Mouse (Mus musculus) myocyte (in vitro differentiated cells): ENCODE data around the gene 1700069L16Rik. TPM values are rescaled to one million over a fixed set of nuclear protein-coding genes. Genes with fewer than 3 reads are reported as not detected.

Source experiments
- H3K27me3 ChIP-seq: one replicate; pipeline ENCODE4 v1.6.1; 2011; ENCODE audit not compliant: control insufficient read depth, insufficient read depth, insufficient read length
- H3K36me3 ChIP-seq: one replicate; pipeline ENCODE4 v1.6.1; 2011; ENCODE audit not compliant: control insufficient read depth, insufficient read depth
- H3K4me2 ChIP-seq: one replicate; pipeline ENCODE4 v1.6.1; 2011; ENCODE audit warnings: low read depth, control low read depth
- H3K4me3 ChIP-seq: one replicate; pipeline ENCODE4 v1.5.1; 2011; ENCODE audit warnings: mild to moderate bottlenecking, control low read depth, moderate library complexity
- H3K79me2 ChIP-seq: one replicate; pipeline ENCODE4 v1.6.1; 2011; ENCODE audit not compliant: control insufficient read depth, insufficient read depth
- H3ac ChIP-seq: one replicate; pipeline ENCODE4 v1.6.1; 2011; ENCODE audit not compliant: control insufficient read depth, insufficient read length
- CEBPB ChIP-seq: IDR thresholded peaks from 2 replicates; pipeline ENCODE4 v1.6.1; 2011; ENCODE audit warnings: mild to moderate bottlenecking, moderate library complexity; ENCODE audit not compliant: poor library complexity, insufficient read depth, severe bottlenecking
- E2F4 ChIP-seq: IDR thresholded peaks from one replicate; pipeline ENCODE4 v1.6.1; 2011; ENCODE audit warnings: mild to moderate bottlenecking, control low read depth, moderate library complexity; ENCODE audit not compliant: insufficient read depth
- MAX ChIP-seq: IDR thresholded peaks from one replicate; pipeline ENCODE4 v1.6.1; 2011; ENCODE audit warnings: low read depth, mild to moderate bottlenecking, control low read depth
- MYOD1 ChIP-seq, 3 experiments: IDR thresholded peaks; one replicate each; pipeline ENCODE4 v1.6.1; 2011; ENCODE audit warnings: control low read depth in 2 of 3, low read depth in 2 of 3, mild to moderate bottlenecking in 2 of 3, moderate library complexity in 1 of 3; ENCODE audit not compliant: insufficient read length in 2 of 3, control insufficient read depth in 1 of 3
- MYOG ChIP-seq, 3 experiments: IDR thresholded peaks; one replicate each; pipeline ENCODE4 v1.6.1; 2011; ENCODE audit warnings: control low read depth in 2 of 3, low read depth in 2 of 3, mild to moderate bottlenecking in 2 of 3; ENCODE audit not compliant: insufficient read length in 2 of 3, control insufficient read depth in 1 of 3, insufficient read depth in 1 of 3
- POLR2A ChIP-seq: IDR thresholded peaks from one replicate; pipeline ENCODE4 v1.6.1; 2011; ENCODE audit warnings: low read depth, mild to moderate bottlenecking, control low read depth, moderate library complexity; ENCODE audit not compliant: insufficient read length
- POLR2AphosphoS2 ChIP-seq: IDR thresholded peaks from one replicate; pipeline ENCODE4 v1.6.1; 2011; ENCODE audit warnings: low read depth, control low read depth; ENCODE audit not compliant: insufficient read length
- REST ChIP-seq: IDR thresholded peaks from one replicate; pipeline ENCODE4 v1.6.1; 2011; ENCODE audit warnings: mild to moderate bottlenecking, control low read depth, moderate library complexity; ENCODE audit not compliant: insufficient read depth, insufficient read length
- SRF ChIP-seq: IDR thresholded peaks from one replicate; pipeline ENCODE4 v1.6.1; 2011; ENCODE audit warnings: low read depth; ENCODE audit not compliant: control insufficient read depth, insufficient read length
- TCF12 ChIP-seq: IDR thresholded peaks from one replicate; pipeline ENCODE4 v1.6.1; 2011; ENCODE audit warnings: mild to moderate bottlenecking, control low read depth; ENCODE audit not compliant: poor library complexity, insufficient read depth, severe bottlenecking
- TCF3 ChIP-seq: IDR thresholded peaks from one replicate; pipeline ENCODE4 v1.6.1; 2011; ENCODE audit warnings: low read depth, control low read depth; ENCODE audit not compliant: insufficient read length
- USF1 ChIP-seq: IDR thresholded peaks from one replicate; pipeline ENCODE4 v1.6.1; 2011; ENCODE audit warnings: low read depth, mild to moderate bottlenecking, control low read depth, moderate library complexity
- polyA plus RNA-seq: library from polyadenylated mRNA; unstranded; fragments of >200 nt; fragmentation: generic; extraction: Trizol; gene quantifications from one replicate; pipeline ENCODE4 v1.2.1, GENCODE M21; 2012; ENCODE audit warnings: missing spikeins

1700069L16Rik gene
- polyA plus RNA-seq, 1 experiment = not detected

GRCm38 (mm10) chr5:113685471-113685870, 39.1 kb downstream of the 1700069L16Rik start:
- H3K4me2 ChIP-seq = no peak overlapping the region
- no peak for TF ChIP-seq TCF12
- no peak for TF ChIP-seq MYOD1 (IDR thresholded peaks at IDR 0.05; ENCODE audit: control insufficient read depth in 1 of 3, insufficient read length in 2 of 3, low read depth in 2 of 3)
- no peak for TF ChIP-seq POLR2A
- TF ChIP-seq TCF3 = no peak
- no peak for TF ChIP-seq SRF
- TF ChIP-seq REST = no peak
- TF ChIP-seq POLR2AphosphoS2 = no peak
- no peak for TF ChIP-seq E2F4
- TF ChIP-seq USF1 = no peak
- no peak for TF ChIP-seq MAX
- no peak for TF ChIP-seq MYOG (IDR thresholded peaks at IDR 0.05; ENCODE audit: control insufficient read depth in 1 of 3, insufficient read depth in 1 of 3, insufficient read length in 2 of 3, low read depth in 2 of 3)
- no peak for TF ChIP-seq CEBPB
- H3K27me3 ChIP-seq = peaks cover 13% of the 10 kb centered on the region
- no peak overlapping the region for H3ac ChIP-seq
- H3K79me2 ChIP-seq = no peaks in the 10 kb centered on the region
- H3K36me3 ChIP-seq = no peaks in the 10 kb centered on the region
- H3K4me3 ChIP-seq = no peak overlapping the region

DNA sequence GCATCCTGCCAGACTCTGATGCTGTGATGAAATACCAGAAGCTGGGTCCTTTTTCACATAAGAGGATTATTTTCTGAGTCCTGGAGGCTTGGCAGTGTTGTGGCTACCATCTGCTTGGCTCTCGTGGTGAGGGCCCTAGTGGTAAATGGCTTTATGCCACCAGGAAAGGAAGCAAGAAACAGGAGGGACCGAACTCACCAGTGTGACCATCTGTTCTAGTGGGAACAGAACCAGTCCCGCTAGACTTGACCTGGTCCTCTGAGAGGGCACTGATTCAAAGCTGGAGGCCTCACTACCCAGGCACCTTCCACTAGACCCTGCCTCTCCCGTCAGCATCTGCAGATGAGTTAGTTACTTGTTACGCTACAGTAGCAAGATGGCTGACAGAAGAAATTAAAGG, 41.3 kb downstream of the 1700069L16Rik start:
- no peaks in the 10 kb centered on the region for H3K36me3 ChIP-seq
- TF ChIP-seq POLR2AphosphoS2 = no peak
- no peak for TF ChIP-seq MAX
- no peak for TF ChIP-seq POLR2A
- no peak for TF ChIP-seq REST
- no peak for TF ChIP-seq MYOG (IDR thresholded peaks at IDR 0.05; ENCODE audit: control insufficient read depth in 1 of 3, insufficient read depth in 1 of 3, insufficient read length in 2 of 3, low read depth in 2 of 3)
- TF ChIP-seq TCF12 = no peak
- no peak for TF ChIP-seq CEBPB
- peaks cover 13% of the 10 kb centered on the region for H3K27me3 ChIP-seq
- no peak overlapping the region for H3K4me3 ChIP-seq
- H3K4me2 ChIP-seq = no peak overlapping the region
- H3K79me2 ChIP-seq = no peaks in the 10 kb centered on the region
- no peak overlapping the region for H3ac ChIP-seq

- H3K4me3 ChIP-seq = no peak overlapping the region
- no peak overlapping the region for H3ac ChIP-seq
- H3K79me2 ChIP-seq = no peaks in the 10 kb centered on the region
- TF ChIP-seq POLR2A (no peak), POLR2AphosphoS2 (no peak), MAX (no peak), TCF12 (no peak)
- no peak overlapping the region for H3K4me2 ChIP-seq
- peaks cover 13% of the 10 kb centered on the region for H3K27me3 ChIP-seq
- H3K36me3 ChIP-seq = no peaks in the 10 kb centered on the region
Measured at GRCm38 (mm10) chr5:113682472-113682871, 42.1 kb downstream of the 1700069L16Rik start.

GRCm38 (mm10) chr5:113681219-113681618, 43.4 kb downstream of the 1700069L16Rik start:
- H3ac ChIP-seq = no peak overlapping the region
- no peak overlapping the region for H3K4me2 ChIP-seq
- H3K79me2 ChIP-seq = no peaks in the 10 kb centered on the region
- H3K27me3 ChIP-seq = peaks cover 13% of the 10 kb centered on the region
- H3K36me3 ChIP-seq = no peaks in the 10 kb centered on the region
- no peak overlapping the region for H3K4me3 ChIP-seq
- TF ChIP-seq POLR2AphosphoS2 = no peak
- TF ChIP-seq USF1 = no peak
- no peak for TF ChIP-seq E2F4
- no peak for TF ChIP-seq MAX
- no peak for TF ChIP-seq POLR2A
- no peak for TF ChIP-seq CEBPB
- TF ChIP-seq MYOG (IDR thresholded peaks at IDR 0.05; ENCODE audit: control insufficient read depth in 1 of 3, insufficient read depth in 1 of 3, insufficient read length in 2 of 3, low read depth in 2 of 3) = no peak

DNA sequence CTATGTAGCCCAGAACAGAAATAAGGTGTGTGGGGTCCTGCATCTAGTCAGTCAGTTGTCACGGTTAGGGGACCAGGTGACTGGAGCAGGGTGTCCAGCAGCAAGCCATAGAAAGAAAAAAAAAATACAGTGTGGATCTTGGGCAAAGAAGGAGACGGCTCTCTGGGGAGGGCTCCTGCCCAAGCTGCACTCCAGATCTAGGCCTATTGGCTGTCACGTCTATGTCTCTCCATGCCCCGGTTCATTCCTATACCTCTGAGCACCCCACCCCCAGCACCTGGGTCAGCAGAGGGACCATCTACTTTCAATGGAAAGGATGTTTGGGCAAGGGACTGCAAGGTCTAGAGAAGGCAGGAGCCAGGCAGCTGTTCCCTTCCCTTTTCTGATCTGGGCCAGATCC, 45.1 kb downstream of the 1700069L16Rik start:
- peaks cover 13% of the 10 kb centered on the region for H3K27me3 ChIP-seq
- H3ac ChIP-seq = no peak overlapping the region
- TF ChIP-seq TCF12 (no peak), REST (no peak), POLR2A (no peak), POLR2AphosphoS2 (no peak), CEBPB (no peak), USF1 (no peak), TCF3 (no peak), MYOG (IDR thresholded peaks at IDR 0.05; ENCODE audit: control insufficient read depth in 1 of 3, insufficient read depth in 1 of 3, insufficient read length in 2 of 3, low read depth in 2 of 3) (no peak), MYOD1 (IDR thresholded peaks at IDR 0.05; ENCODE audit: control insufficient read depth in 1 of 3, insufficient read length in 2 of 3, low read depth in 2 of 3) (no peak), E2F4 (no peak), MAX (no peak), SRF (no peak)
- no peaks in the 10 kb centered on the region for H3K36me3 ChIP-seq
- no peak overlapping the region for H3K4me2 ChIP-seq
- H3K79me2 ChIP-seq = no peaks in the 10 kb centered on the region
- no peak overlapping the region for H3K4me3 ChIP-seq
